Mouse (Mus musculus) heart, adult 2 months (tissue): ENCODE results near the gene Fus.
A peak's percentile ranks its signal among the peaks of the same experiment; 100 is the strongest.

ENCODE experiments used
- CTCF ChIP-seq: fragments of 200-600 bp; IDR thresholded peaks from 2 replicates; pipeline ENCODE4 v1.8.1; 2022; ENCODE audit warnings: antibody characterized with exemption, mild to moderate bottlenecking, moderate library complexity
- EP300 ChIP-seq: fragments of 200-500 bp; IDR thresholded peaks from 2 replicates; pipeline ENCODE4 v1.6.1; 2011; ENCODE audit warnings: low read depth, low read length, control low read depth; ENCODE audit not compliant: insufficient read depth
- POLR2A ChIP-seq: fragments of 200-500 bp; IDR thresholded peaks from 2 replicates; pipeline ENCODE4 v1.6.1; 2011; ENCODE audit warnings: mild to moderate bottlenecking, low read depth, low read length, control low read depth; ENCODE audit not compliant: insufficient read depth

DNA sequence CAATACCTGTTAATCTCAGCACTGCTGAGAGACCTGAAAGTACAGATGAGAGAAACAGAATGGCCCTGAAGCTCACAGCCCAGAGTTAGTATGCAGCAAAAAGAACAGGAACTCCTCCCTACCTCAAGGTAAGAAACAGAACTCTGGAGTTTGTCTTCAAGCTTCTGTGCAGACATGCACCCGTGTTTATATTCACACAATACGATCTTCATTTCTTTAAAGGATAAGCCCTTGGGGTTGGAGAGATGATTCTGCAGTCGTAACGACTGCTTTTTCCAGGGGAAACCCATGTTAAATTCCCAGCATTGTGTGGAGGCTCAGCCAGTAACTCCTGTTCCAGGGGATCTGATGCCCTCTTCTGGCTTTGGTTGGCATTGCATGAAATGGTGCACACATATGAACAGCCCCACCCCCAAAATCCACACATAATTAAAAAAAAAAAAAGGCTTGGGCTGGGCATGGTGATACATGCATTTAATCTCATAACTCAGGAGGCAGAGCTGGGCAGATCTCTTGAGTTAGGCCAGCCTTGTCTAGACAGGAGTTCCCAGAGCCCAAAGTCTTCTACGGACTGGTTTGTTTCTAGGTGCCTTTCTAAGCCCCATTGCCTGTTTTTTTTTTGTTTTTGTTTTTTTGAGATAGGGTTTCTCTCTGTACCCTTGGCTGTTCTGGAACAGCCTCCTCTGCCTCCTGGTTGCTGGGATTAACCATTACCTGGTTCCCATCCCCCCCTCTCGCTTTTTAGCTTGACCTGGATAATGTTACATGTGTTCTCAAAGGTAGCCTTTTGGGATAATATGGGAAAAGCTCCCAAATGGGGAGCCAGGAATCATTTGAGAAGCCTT, 24.6 kb downstream of the Fus start:
- TF ChIP-seq POLR2A (0 out of 2 replicates have a peak, but pooled peaks have one; percentile 46), CTCF (peak; percentile 82), EP300 (no peak)
